Mouse (Mus musculus) heart, adult 18-20 months (tissue): ENCODE measurements around the gene Bod1. TPM values are rescaled to one million over a fixed set of nuclear protein-coding genes. Genes with fewer than 3 reads are reported as not detected.
A peak's percentile ranks its signal among the peaks of the same experiment; 100 is the strongest.

ENCODE experiments used
- DNase-seq, 2 experiments: peaks; one replicate each; pipeline ENCODE4 v3.0.0; 2021 to 2022; ENCODE audit warnings: mixed read lengths in 1 of 2
- long read RNA-seq, 2 experiments: library from polyadenylated mRNA; stranded (forward); transcript quantifications; one replicate each; pipeline ENCODE4 v2.0.0; 2021
- total RNA-seq, 2 experiments: library from RNA; stranded (reverse); gene quantifications; 2 replicates each; pipeline ENCODE4 v1.2.3; 2021

Bod1 gene
- total RNA-seq, result 100 to 1,000 TPM; 134 to 154 TPM
- long read RNA-seq, experiment 1, transcript Bod1-201 (4 exons, 1,394 nt), result major isoform, 177 of 219 reads
- long read RNA-seq, experiment 1, partial matches to known transcripts, result 0 of 219 reads
- long read RNA-seq, experiment 1, other reads (novel, unspliced or antisense), result 38 of 219 reads
- long read RNA-seq, experiment 2, transcript Bod1-201 (4 exons, 1,394 nt), result major isoform, 92 of 126 reads
- long read RNA-seq, experiment 2, partial matches to known transcripts, result 0 of 126 reads
- long read RNA-seq, experiment 2, other reads (novel, unspliced or antisense), result 33 of 126 reads

- peak; percentile 93 to 96 for DNase-seq
These were observed at the start of gene Bod1 for GRCm38 (mm10) chr11:31671354-31672169. Gene Bod1, minus strand, starts transcription at chr11:31671885.

- no peak for DNase-seq
These were observed 47.4 kb upstream of the Bod1 start for GRCm38 (mm10) chr11:31719090-31719489.

- peak; percentile 53 to 60 for DNase-seq
These were observed 46.4 kb upstream of the Bod1 start for GRCm38 (mm10) chr11:31717926-31718735.

GRCm38 (mm10) chr11:31713641-31714121 is 42.0 kb upstream of the Bod1 start:
- DNase-seq, result peak; percentile 83 to 84

GRCm38 (mm10) chr11:31713116-31713515 is 41.4 kb upstream of the Bod1 start:
- peak; percentile 44 to 60 for DNase-seq

- no peak for DNase-seq
These were observed 36.1 kb upstream of the Bod1 start for GRCm38 (mm10) chr11:31707771-31708170.

GRCm38 (mm10) chr11:31703173-31703572 is 31.5 kb upstream of the Bod1 start:
- DNase-seq, result peak; percentile 44 to 63

GRCm38 (mm10) chr11:31701901-31702300 is 30.2 kb upstream of the Bod1 start:
- no peak for DNase-seq

- no peak for DNase-seq
These were observed 27.8 kb upstream of the Bod1 start for GRCm38 (mm10) chr11:31699502-31699901.

GRCm38 (mm10) chr11:31694801-31695200 is 23.1 kb upstream of the Bod1 start:
- no peak for DNase-seq

- no peak for DNase-seq
These were observed 22.4 kb upstream of the Bod1 start for GRCm38 (mm10) chr11:31694109-31694508.

GRCm38 (mm10) chr11:31693322-31693721 is 21.6 kb upstream of the Bod1 start:
- no peak for DNase-seq

GRCm38 (mm10) chr11:31688956-31689355 is 17.3 kb upstream of the Bod1 start:
- no peak for DNase-seq

GRCm38 (mm10) chr11:31684913-31685567 is 13.4 kb upstream of the Bod1 start:
- no peak for DNase-seq

GRCm38 (mm10) chr11:31684126-31684525 is 12.4 kb upstream of the Bod1 start:
- no peak for DNase-seq

GRCm38 (mm10) chr11:31679840-31680381 is 8.2 kb upstream of the Bod1 start:
- DNase-seq, result no peak

GRCm38 (mm10) chr11:31677309-31677708 is 5.6 kb upstream of the Bod1 start:
- no peak for DNase-seq

GRCm38 (mm10) chr11:31676661-31677252 is 5.1 kb upstream of the Bod1 start:
- peak in 1 of 2 experiments; percentile 26 for DNase-seq

- DNase-seq, result peak; percentile 53 to 83
These were observed 3.7 kb upstream of the Bod1 start for GRCm38 (mm10) chr11:31675430-31675829.

- no peak for DNase-seq
These were observed 482 bp upstream of the Bod1 start for GRCm38 (mm10) chr11:31672170-31672563.

GRCm38 (mm10) chr11:31670468-31670921 is 1.2 kb downstream of the Bod1 start:
- DNase-seq, result no peak
